Mouse (Mus musculus) right cerebral cortex, postnatal 10 days (tissue): ENCODE results near the gene Rps19bp1.

Source experiments
- DNase-seq, 2 experiments: peaks; one replicate each; pipeline ENCODE4 v3.0.0; 2021; ENCODE audit warnings: low spot score in 2 of 2

Rps19bp1 gene

GRCm38 (mm10) chr15:80256656-80257601 lies 7.2 kb downstream of the Rps19bp1 start:
- no peak for DNase-seq

DNA sequence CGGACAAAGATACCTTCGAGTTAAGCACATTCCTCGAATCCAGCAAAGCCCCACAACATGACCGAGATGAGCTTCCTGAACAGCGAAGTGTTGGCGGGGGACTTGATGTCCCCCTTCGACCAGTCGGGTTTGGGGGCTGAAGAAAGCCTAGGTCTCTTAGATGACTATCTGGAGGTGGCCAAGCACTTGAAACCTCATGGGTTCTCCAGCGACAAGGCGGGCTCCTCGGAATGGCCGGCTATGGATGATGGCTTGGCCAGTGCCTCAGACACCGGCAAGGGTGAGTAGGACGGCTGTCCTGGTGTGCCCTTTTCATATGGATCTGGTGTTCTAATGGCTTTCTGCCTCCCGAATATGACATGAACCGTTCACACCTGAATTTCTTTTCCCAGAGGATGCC lies 7.9 kb downstream of the Rps19bp1 start:
- peak in 1 of 2 experiments; percentile 49 for DNase-seq

- peak; percentile 76 to 83 for DNase-seq
Measured at GRCm38 (mm10) chr15:80255646-80256121, 8.4 kb downstream of the Rps19bp1 start.

- peak; percentile 99 to 100 for DNase-seq
Measured at GRCm38 (mm10) chr15:80254847-80255645, 9.1 kb downstream of the Rps19bp1 start, which contains the start of gene Atf4. Gene Atf4 (plus strand): TSS chr15:80255184.

DNA sequence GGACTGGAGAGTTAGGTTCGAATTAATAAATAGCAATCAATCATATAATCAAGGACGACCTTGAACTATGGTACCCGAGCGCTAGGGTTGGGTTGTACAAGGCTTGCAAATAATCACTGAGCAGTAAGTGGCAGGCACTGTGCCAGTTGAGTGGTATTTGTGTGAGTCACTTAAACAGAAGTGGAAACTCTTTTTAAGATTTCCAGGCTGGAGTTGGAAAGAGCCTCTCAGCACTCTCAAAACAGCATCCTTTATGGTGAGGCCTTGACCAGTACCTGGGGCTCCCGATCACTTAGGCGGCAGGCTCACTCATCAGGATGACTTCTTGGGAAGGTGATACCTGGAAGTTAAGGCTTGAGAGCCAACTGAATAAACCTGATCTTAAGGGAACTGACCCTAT lies 9.9 kb downstream of the Rps19bp1 start:
- peak in 1 of 2 experiments; percentile 75 for DNase-seq

DNA sequence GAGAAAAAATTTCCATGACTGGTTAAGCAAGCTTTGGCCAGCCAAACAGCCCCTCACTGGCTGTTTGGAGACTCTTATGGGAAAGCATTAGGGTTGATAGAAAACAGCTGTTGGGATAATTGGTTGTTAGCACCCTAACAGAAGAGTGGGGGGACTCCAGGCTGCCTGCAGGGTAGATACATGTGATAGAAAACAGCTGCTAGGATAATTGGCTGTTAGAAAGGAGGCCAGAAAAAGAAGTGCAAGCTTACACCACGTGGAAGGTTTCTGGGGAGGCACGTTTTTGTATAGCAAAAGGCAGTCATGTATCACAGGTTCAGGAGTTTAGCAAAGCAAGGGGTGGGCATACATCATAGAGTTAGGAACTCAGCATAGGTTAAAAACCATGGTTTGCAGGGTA lies 10.6 kb downstream of the Rps19bp1 start:
- DNase-seq: no peak

DNA sequence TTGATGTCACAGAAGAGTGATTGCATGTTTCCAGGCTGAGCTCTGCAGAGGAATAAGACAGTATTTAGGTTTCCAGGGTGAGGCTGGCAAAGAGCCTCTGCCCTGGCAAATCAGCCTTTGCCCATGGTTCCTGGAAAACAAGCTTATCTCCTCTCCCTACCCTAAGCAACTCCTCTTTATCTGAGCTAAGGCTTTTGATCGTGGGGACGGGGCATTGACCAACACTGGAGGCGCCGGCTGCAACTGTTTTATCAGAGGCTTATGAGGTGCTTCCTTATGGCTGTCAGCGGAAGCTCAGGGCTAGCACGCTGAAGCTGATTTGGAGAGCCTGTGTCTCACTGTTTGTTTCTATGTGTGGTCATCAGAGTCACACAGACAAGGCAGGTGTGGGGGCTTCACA lies 13.5 kb downstream of the Rps19bp1 start:
- no peak for DNase-seq

DNA sequence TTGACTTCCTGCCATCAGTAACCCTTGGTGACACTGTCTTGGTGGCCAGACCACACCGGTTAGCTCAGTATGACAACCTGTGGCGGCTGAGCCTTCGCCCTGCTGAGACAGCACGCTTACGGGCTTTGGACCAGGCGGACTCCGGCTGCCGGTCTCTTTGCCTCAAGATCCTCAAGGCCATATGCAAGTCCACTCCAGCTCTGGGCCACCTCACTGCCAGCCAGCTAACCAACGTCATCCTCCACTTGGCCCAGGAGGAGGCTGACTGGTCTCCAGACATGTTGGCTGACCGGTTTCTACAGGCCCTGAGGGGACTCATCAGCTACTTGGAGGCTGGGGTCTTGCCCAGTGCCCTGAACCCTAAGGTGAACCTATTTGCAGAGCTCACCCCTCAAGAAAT lies 14.4 kb downstream of the Rps19bp1 start:
- DNase-seq: no peak

DNA sequence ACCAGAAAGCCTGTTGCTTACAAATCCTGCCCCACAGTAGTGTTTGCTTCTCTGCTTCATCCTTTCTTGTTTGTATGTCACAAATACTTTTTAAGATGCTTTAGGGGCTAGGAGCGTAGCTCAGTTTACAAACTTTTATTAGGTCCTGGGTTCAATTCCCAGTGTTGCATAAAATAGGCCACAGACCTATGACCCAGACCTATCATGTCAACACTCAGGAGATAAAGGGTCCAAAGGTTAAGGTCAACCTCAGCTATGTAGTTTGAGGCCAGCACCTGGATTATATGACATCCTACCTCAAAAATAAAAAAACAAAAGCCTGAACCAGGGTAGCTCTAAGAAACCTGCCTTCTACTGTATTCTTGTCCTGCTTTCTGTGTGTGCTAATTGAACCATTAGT lies 15.5 kb downstream of the Rps19bp1 start:
- no peak for DNase-seq

DNA sequence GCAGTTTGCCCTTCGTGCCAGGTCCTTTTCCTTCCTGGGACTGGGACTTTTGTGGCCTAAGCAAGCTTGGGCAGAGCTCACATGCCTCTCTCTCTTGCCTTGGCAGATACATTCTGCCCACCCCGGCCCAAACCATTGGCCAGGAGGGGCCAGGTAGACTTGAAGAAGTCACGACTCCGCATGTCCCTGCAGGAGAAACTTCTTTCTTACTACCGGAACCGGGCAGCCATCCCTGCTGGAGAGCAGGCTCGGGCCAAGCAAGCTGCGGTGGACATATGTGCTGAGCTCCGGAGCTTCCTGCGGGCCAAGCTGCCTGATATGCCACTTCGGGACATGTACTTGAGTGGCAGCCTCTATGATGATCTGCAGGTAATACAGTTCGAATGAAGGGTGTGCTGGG lies 16.0 kb downstream of the Rps19bp1 start:
- DNase-seq: no peak

- no peak for DNase-seq
Measured at GRCm38 (mm10) chr15:80235535-80235934, 28.6 kb downstream of the Rps19bp1 start, which contains the start of gene AC140267.1. Gene AC140267.1 (plus strand): TSS chr15:80235835.

- DNase-seq: peak; percentile 97 to 98
Measured at GRCm38 (mm10) chr15:80233733-80234509, 30.2 kb downstream of the Rps19bp1 start, which contains the start of gene Mief1. Gene Mief1 (plus strand): TSS chr15:80234018.

DNA sequence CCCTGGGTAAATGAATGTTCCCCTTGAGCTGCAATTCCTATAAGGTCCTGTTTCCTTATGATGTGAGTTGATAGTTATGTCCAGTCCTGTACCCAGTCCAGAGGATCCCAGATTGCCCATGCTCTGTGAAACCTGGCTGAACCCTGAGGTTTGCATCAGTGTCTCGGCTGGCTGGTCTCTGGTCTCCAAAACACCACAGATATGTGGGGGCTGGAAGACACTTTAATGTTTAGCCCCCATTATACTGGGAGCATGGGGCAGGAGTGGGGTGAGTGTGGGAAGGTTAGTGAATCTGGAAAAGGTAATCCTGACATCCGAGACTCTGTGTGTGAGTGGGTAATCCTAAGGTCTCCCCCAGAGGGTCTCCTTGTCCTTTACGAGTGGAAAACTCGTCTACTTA lies 31.1 kb downstream of the Rps19bp1 start:
- no peak for DNase-seq

- no peak for DNase-seq
Measured at GRCm38 (mm10) chr15:80232331-80232730, 31.8 kb downstream of the Rps19bp1 start.

DNA sequence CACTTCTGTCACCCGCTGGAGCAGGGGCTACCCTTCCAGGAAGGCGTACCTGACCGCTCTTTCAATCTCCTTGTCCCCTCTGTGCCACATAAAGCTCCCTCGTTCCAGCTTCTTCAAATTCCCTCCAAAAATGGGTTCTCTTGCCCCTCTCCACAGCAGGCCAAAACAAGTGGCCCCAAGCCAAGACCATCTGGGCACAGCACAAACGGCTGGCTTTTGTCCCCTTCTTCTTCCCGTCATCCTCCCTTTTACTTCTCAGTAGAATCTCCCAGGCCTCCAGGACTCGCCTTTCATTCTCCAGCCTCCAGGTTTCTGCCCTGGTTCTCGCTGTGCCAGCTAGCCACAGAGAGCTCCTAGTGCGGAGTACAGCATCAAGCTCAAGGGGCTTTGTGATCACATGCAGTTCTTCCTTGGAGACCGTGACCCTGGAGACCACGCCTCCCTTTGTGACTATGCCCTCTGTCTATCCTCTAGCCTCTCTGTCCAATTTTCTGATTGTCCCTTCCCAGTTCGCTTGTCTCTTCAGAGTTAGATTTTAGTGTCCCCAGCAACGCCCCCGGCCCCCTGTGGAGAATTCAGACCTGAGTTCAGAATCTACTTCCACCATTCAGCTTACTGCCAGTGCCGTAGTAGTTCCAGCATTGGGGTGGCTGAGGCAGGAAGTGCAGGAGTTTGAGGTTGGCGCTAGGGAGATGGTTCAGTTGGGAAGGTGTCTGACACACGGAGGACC lies 35.9 kb downstream of the Rps19bp1 start:
- DNase-seq: peak in 1 of 2 experiments; percentile 44

DNA sequence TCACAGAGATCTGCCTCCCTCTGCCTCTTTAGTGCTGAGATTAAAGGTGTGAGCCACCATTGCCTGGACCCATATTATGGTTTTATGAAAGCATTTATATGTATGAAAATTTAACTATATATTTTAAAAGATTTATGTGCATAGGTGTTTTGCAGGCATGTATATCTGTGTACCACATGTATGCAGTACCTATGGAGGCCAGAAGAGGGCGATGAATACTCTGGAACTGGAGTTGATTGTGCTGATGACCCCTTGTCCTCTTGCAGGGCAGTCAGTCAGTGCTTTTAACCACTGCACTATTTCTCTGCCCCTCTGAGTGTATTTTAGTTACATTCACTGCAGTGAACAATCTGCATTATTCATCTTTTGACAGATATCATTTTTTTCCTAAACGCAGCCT lies 38.3 kb downstream of the Rps19bp1 start:
- peak in 1 of 2 experiments; percentile 64 for DNase-seq

- peak; percentile 54 to 76 for DNase-seq
Measured at GRCm38 (mm10) chr15:80225208-80225607, 38.9 kb downstream of the Rps19bp1 start.

DNA sequence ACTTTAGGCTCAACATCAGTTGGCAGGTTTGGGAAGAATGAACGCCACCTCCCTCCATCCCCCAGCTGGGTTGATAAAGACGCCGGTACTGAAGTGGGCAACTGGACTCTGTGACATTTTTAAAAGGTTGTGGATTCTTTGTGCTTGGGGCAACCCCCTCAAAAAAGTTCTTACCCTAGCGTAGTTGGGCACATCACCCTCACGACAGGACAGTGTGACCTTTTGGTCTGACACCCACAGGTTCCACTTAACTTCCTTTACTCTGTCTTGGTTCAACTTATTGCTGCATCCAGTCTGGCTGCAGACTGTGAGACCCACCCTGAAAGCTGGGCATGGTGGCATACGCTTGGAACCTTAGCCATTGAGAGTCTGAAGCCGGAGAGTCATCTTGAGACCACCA lies 40.4 kb downstream of the Rps19bp1 start:
- DNase-seq: no peak

DNA sequence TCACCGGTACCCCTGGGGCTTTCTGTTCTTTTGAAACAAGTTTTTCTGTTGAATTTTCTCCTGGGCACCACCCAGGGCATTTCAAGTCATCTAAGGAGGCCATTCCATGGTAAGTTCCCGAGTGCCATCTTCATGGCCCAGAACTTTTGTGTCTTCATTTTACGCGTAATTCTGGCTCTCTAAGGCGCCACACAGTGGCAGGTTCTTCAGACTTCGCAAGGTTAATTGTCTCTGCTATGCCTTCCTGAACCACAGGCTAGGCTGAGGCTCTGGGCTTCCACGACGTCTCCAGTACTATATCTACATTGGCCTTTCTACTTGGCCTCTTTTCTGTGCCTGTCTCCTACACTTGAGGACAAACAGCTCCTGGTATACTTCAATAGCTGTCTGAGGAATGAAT lies 43.1 kb downstream of the Rps19bp1 start:
- DNase-seq: no peak
